Mouse (Mus musculus): ENCODE data around the gene Gm27021. TPM values are rescaled to one million over a fixed set of nuclear protein-coding genes. Genes with fewer than 3 reads are reported as not detected.

The Gm27021 gene
- total and polyA plus RNA-seq, 2 experiments from 2014 or later: 7.0 to 10.9 TPM

GRCm38 (mm10) chr8:120623608-120624007 is 44.3 kb downstream of the Gm27021 start:
- H3K4me2 ChIP-seq (ENCODE audit: low read depth, low read length): no peak overlapping the region
- no peak for TF ChIP-seq CTCF (IDR thresholded peaks at IDR 0.05; ENCODE audit: low read depth)
- 42% methylated on average over 2 of the region's 2 CpGs for WGBS

GRCm38 (mm10) chr8:120622161-120622560 is 45.7 kb downstream of the Gm27021 start:
- no peaks in the 10 kb centered on the region for H3K36me3 ChIP-seq (ENCODE audit: insufficient read depth, low read length)
- no peak overlapping the region for H3K4me2 ChIP-seq (ENCODE audit: low read depth, low read length)
- ATAC-seq (no peak), DNase-seq (ENCODE audit: low spot score) (no peak)
- no peak for TF ChIP-seq CTCF (IDR thresholded peaks at IDR 0.05; ENCODE audit: low read depth)
- no peak overlapping the region for H3K4me3 ChIP-seq (ENCODE audit: low read length)
- WGBS: 74% methylated on average over 14 of the region's 14 CpGs
- H3K27me3 ChIP-seq (ENCODE audit: insufficient read depth, low read length): no peaks in the 10 kb centered on the region
- no peaks in the 10 kb centered on the region for H3K9me3 ChIP-seq (ENCODE audit: low read length)
- H3K9ac ChIP-seq (replicated peaks; ENCODE audit: low read length): no peak overlapping the region
- H3K27ac ChIP-seq: no peak overlapping the region
- no peaks in the 10 kb centered on the region for H3K4me1 ChIP-seq (ENCODE audit: insufficient read depth, low read length)

More at GRCm38 (mm10) chr8:120623608-120624007, 44.3 kb downstream of the Gm27021 start:
- Histone ChIP-seq H3K27ac (no peak overlapping the region), H3K4me1 (ENCODE audit: insufficient read depth, low read length) (no peaks in the 10 kb centered on the region), H3K9ac (replicated peaks; ENCODE audit: low read length) (no peak overlapping the region), H3K4me3 (ENCODE audit: low read length) (no peak overlapping the region), H3K27me3 (ENCODE audit: insufficient read depth, low read length) (no peaks in the 10 kb centered on the region), H3K9me3 (ENCODE audit: low read length) (no peaks in the 10 kb centered on the region), H3K36me3 (ENCODE audit: insufficient read depth, low read length) (no peaks in the 10 kb centered on the region)
- DNase-seq (ENCODE audit: low spot score) (no peak), ATAC-seq (no peak)

GRCm38 (mm10) chr8:120620441-120620840 is 47.4 kb downstream of the Gm27021 start:
- Histone ChIP-seq H3K36me3 (ENCODE audit: insufficient read depth, low read length) (no peaks in the 10 kb centered on the region), H3K27me3 (ENCODE audit: insufficient read depth, low read length) (no peaks in the 10 kb centered on the region), H3K4me1 (ENCODE audit: insufficient read depth, low read length) (no peaks in the 10 kb centered on the region), H3K4me3 (ENCODE audit: low read length) (no peak overlapping the region), H3K9me3 (ENCODE audit: low read length) (no peaks in the 10 kb centered on the region), H3K27ac (no peak overlapping the region), H3K9ac (replicated peaks; ENCODE audit: low read length) (no peak overlapping the region), H3K4me2 (ENCODE audit: low read depth, low read length) (no peak overlapping the region)
- 66% methylated on average over 7 of the region's 7 CpGs for WGBS
- DNase-seq (ENCODE audit: low spot score) (no peak), ATAC-seq (no peak)
- TF ChIP-seq CTCF (IDR thresholded peaks at IDR 0.05; ENCODE audit: low read depth): no peak

- TF ChIP-seq CTCF (IDR thresholded peaks at IDR 0.05; ENCODE audit: low read depth): no peak
- H3K9me3 ChIP-seq (ENCODE audit: low read length): no peaks in the 10 kb centered on the region
- H3K4me2 ChIP-seq (ENCODE audit: low read depth, low read length): no peak overlapping the region
- peak overlapping the region; percentile 58; the same call in 1 of the 2 replicates for H3K27ac ChIP-seq
- WGBS: 64% methylated on average over 11 of the region's 11 CpGs
- peak; percentile 42; the same call in 1 of the 2 replicates for ATAC-seq
- no peak for DNase-seq (ENCODE audit: low spot score)
- no peaks in the 10 kb centered on the region for H3K27me3 ChIP-seq (ENCODE audit: insufficient read depth, low read length)
- no peaks in the 10 kb centered on the region for H3K4me1 ChIP-seq (ENCODE audit: insufficient read depth, low read length)
- H3K36me3 ChIP-seq (ENCODE audit: insufficient read depth, low read length): no peaks in the 10 kb centered on the region
- no peak overlapping the region for H3K4me3 ChIP-seq (ENCODE audit: low read length)
- no peak overlapping the region for H3K9ac ChIP-seq (replicated peaks; ENCODE audit: low read length)
Measured at GRCm38 (mm10) chr8:120619235-120620180, 48.4 kb downstream of the Gm27021 start.

GRCm38 (mm10) chr8:120618110-120618509 is 49.8 kb downstream of the Gm27021 start:
- Histone ChIP-seq H3K4me2 (ENCODE audit: low read depth, low read length) (no peak overlapping the region), H3K36me3 (ENCODE audit: insufficient read depth, low read length) (no peaks in the 10 kb centered on the region), H3K9me3 (ENCODE audit: low read length) (no peaks in the 10 kb centered on the region), H3K27me3 (ENCODE audit: insufficient read depth, low read length) (no peaks in the 10 kb centered on the region), H3K4me3 (ENCODE audit: low read length) (no peak overlapping the region), H3K27ac (no peak overlapping the region), H3K4me1 (ENCODE audit: insufficient read depth, low read length) (no peaks in the 10 kb centered on the region), H3K9ac (replicated peaks; ENCODE audit: low read length) (no peak overlapping the region)
- 0% methylated on average over 6 of the region's 6 CpGs for WGBS
- ATAC-seq (peak; percentile 33), DNase-seq (ENCODE audit: low spot score) (peak; percentile 80)
- peak; percentile 92 for TF ChIP-seq CTCF (IDR thresholded peaks at IDR 0.05; ENCODE audit: low read depth)

GRCm38 (mm10) chr8:120616663-120617626 is 50.9 kb downstream of the Gm27021 start:
- Histone ChIP-seq H3K36me3 (ENCODE audit: insufficient read depth, low read length) (no peaks in the 10 kb centered on the region), H3K4me3 (ENCODE audit: low read length) (no peak overlapping the region), H3K9me3 (ENCODE audit: low read length) (no peaks in the 10 kb centered on the region), H3K27ac (peak overlapping the region; percentile 22; the same call in 1 of the 2 replicates), H3K9ac (replicated peaks; ENCODE audit: low read length) (no peak overlapping the region), H3K4me2 (ENCODE audit: low read depth, low read length) (no peak overlapping the region), H3K27me3 (ENCODE audit: insufficient read depth, low read length) (no peaks in the 10 kb centered on the region), H3K4me1 (ENCODE audit: insufficient read depth, low read length) (no peaks in the 10 kb centered on the region)
- no peak; the same call in 1 of the 2 replicates for ATAC-seq
- no peak for TF ChIP-seq CTCF (IDR thresholded peaks at IDR 0.05; ENCODE audit: low read depth)
- WGBS: 32% methylated on average over 7 of the region's 8 CpGs
- peak; percentile 53 for DNase-seq (ENCODE audit: low spot score)
